Mouse (Mus musculus) heart, embryonic 16.5 days (tissue): ENCODE measurements around the gene Eci1. TPM values are rescaled to one million over a fixed set of nuclear protein-coding genes. Genes with fewer than 3 reads are reported as not detected.

Experiments
- ATAC-seq: fragments of 200-750 bp; cut with Nextera tagmentation; replicated peaks from 2 replicates; pipeline ENCODE4 v1.8.0; 2017; ENCODE audit warnings: moderate number of reproducible peaks; ENCODE audit not compliant: insufficient read depth, low FRiP score; ENCODE audit errors: extremely low read depth
- H3K27ac ChIP-seq: fragments of 300-500 bp; sonication (generic); 2 replicates; pipeline ENCODE4 v1.5.1; 2014; ENCODE audit warnings: mild to moderate bottlenecking, low read length, control low read depth, moderate library complexity
- H3K27me3 ChIP-seq: fragments of 300-500 bp; sonication (generic); 2 replicates; pipeline ENCODE4 v1.6.1; 2014; ENCODE audit warnings: low read length, mixed read lengths; ENCODE audit not compliant: control insufficient read depth, insufficient read depth
- H3K36me3 ChIP-seq: fragments of 300-500 bp; sonication (generic); 2 replicates; pipeline ENCODE4 v1.6.1; 2014; ENCODE audit not compliant: control insufficient read depth, insufficient read depth
- H3K4me1 ChIP-seq: fragments of 300-500 bp; sonication (generic); 2 replicates; pipeline ENCODE4 v1.6.1; 2014; ENCODE audit warnings: low read length, mixed read lengths; ENCODE audit not compliant: control insufficient read depth, insufficient read depth
- H3K4me2 ChIP-seq: fragments of 300-500 bp; sonication (generic); 2 replicates; pipeline ENCODE4 v1.6.1; 2014; ENCODE audit warnings: low read depth, mild to moderate bottlenecking, control low read depth, low read length
- H3K4me3 ChIP-seq: fragments of 300-500 bp; sonication (generic); 2 replicates; pipeline ENCODE4 v1.5.1; 2014; ENCODE audit warnings: mild to moderate bottlenecking, control low read depth, low read length
- H3K9ac ChIP-seq: fragments of 300-500 bp; sonication (generic); 2 replicates; pipeline ENCODE4 v1.6.1; 2014; ENCODE audit warnings: low read length, control low read depth
- H3K9me3 ChIP-seq: fragments of 300-500 bp; sonication (generic); replicated peaks from 2 replicates; pipeline ENCODE4 v1.6.1; 2016; ENCODE audit warnings: low read length; ENCODE audit not compliant: control insufficient read depth
- WGBS: fragments of 180-500 bp; shearing (Covaris S2); extraction: QIAGEN DNeasy Blood & Tissue Kit; methylation state at CpG from one replicate; pipeline ENCODE4 v1.1.7; 2014; 5-methylcytosine and 5-hydroxymethylcytosine counted together
- polyA plus RNA-seq: library from polyadenylated mRNA; unstranded; fragments of >200 nt; fragmentation: Nextera tagmentation; extraction: Ambion mirVana; gene quantifications from 2 replicates; pipeline ENCODE4 v1.2.1, GENCODE M21; 2015

Eci1 gene
- polyA plus RNA-seq, 1 experiment from 2014 or later: 371 TPM

DNA sequence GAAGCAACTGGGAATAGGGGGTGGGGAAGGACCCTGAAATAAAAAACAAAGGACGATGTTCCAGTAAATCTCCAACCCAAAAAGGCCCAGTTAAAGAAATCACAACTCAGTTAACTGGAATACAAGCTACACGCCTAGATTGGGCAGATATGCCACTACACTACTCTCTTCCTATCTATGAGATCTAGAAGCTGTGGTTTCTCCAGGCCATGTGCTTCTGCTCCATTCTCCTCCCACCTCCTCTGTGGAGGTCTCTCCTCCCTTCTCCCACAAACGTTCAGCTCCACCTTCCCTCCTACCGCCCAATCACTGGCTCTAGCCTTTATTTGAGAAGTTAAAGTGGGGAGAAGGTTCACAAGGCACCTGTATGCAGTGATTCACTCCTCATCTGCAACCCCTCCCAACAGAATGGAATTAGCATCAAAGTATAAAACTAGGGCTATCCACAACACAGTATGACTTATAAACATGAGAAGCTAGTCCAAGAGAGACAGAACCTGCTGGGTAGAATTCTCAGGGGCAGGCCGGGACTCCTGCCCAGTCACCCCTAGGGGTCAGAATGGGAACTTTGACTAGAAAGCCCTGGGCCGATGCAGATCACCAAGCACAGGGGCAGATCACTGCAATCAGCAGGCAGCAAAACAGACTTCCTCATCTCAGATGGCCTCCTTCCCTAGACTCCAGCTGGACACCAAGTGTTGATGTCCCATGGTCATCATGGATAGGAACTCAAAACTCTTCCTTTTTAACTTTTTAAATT is 37.1 kb downstream of the Eci1 start:
- no peaks in the 10 kb centered on the region for H3K27me3 ChIP-seq
- H3K27ac ChIP-seq: no peak overlapping the region; the same call in 1 of the 2 replicates
- H3K4me2 ChIP-seq: no peak overlapping the region
- no peaks in the 10 kb centered on the region for H3K36me3 ChIP-seq
- no peaks in the 10 kb centered on the region for H3K9me3 ChIP-seq
- H3K4me3 ChIP-seq: no peak overlapping the region
- no peak overlapping the region for H3K9ac ChIP-seq
- H3K4me1 ChIP-seq: peaks cover 12% of the 10 kb centered on the region
- ATAC-seq: peak; percentile 35
- 49% methylated on average over 6 of the region's 6 CpGs for WGBS

GRCm38 (mm10) chr17:24468636-24469246 is 42.3 kb downstream of the Eci1 start:
- ATAC-seq: no peak
- H3K9me3 ChIP-seq: no peaks in the 10 kb centered on the region
- no peak overlapping the region for H3K4me3 ChIP-seq
- no peak overlapping the region for H3K4me2 ChIP-seq
- H3K4me1 ChIP-seq: peaks cover 17% of the 10 kb centered on the region
- no peak overlapping the region for H3K27ac ChIP-seq
- no peaks in the 10 kb centered on the region for H3K36me3 ChIP-seq
- WGBS: 95% methylated on average over 5 of the region's 5 CpGs
- no peak overlapping the region for H3K9ac ChIP-seq
- no peaks in the 10 kb centered on the region for H3K27me3 ChIP-seq

GRCm38 (mm10) chr17:24469336-24469909 is 43.0 kb downstream of the Eci1 start:
- peak overlapping the region; percentile 89 for H3K4me2 ChIP-seq
- no peaks in the 10 kb centered on the region for H3K27me3 ChIP-seq
- 0 out of 2 replicates have a peak, but pooled peaks have one; percentile 0 for ATAC-seq
- no peaks in the 10 kb centered on the region for H3K9me3 ChIP-seq
- peak overlapping the region; percentile 86 for H3K27ac ChIP-seq
- peaks cover under 1% of the 10 kb centered on the region for H3K36me3 ChIP-seq
- H3K4me1 ChIP-seq: peaks cover 15% of the 10 kb centered on the region
- peak overlapping the region; percentile 85 for H3K4me3 ChIP-seq
- H3K9ac ChIP-seq: peak overlapping the region; percentile 96
- 19% methylated on average over 7 of the region's 7 CpGs for WGBS

DNA sequence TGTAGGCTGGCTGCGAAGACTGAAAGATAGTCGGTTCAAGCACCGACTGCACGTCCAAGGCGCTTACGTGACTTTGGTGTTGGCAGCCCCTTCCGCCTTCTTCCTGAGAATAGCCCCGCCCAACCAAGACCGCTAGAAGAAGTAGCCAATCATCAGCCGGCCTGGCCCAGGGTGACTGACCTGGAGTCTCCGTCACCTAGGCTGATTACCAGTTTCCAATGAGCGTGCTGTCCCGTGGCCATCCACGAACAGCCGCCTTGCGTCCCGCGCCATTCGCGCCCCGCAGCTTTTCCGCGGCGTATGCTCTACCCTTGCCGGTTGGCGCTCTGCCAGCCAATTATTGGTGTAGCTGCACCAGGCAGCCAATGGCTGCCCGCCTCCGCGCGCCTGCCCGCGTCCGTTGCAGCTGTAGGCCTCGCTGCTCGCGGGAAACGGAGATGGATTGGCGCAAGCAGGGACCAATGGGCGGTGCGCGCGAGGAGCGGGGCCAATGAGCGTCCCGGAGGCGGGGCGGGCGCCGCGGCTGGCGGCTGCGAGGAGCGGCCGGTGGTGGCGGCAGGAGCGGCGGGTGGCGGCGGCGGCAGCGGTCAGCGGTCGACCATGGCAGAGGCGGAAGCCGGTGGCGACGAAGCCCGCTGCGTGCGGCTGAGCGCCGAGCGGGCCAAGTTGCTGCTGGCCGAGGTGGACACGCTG is 43.6 kb downstream of the Eci1 start, which contains the start of the genes E4f1 and Pgp:
Gene E4f1, minus strand, starts transcription at position 404 of the 693 bp plus-strand sequence.
Gene Pgp, plus strand, starts transcription at position 483 of the 693 bp plus-strand sequence.
- H3K9ac ChIP-seq: peak within 1 kb of the TSS; percentile 96
- under 1% methylated on average over 75 of the region's 75 CpGs for WGBS
- peaks cover 7% of the 10 kb centered on the region for H3K36me3 ChIP-seq
- peaks cover 15% of the 10 kb centered on the region for H3K4me1 ChIP-seq
- H3K27me3 ChIP-seq: no peaks in the 10 kb centered on the region
- peak within 1 kb of the TSS; percentile 89 for H3K4me2 ChIP-seq
- peak; percentile 96 for ATAC-seq
- H3K9me3 ChIP-seq: no peaks in the 10 kb centered on the region
- peak within 1 kb of the TSS; percentile 86 for H3K27ac ChIP-seq
- peak within 1 kb of the TSS; percentile 85 for H3K4me3 ChIP-seq

- H3K36me3 ChIP-seq: peaks cover 16% of the 10 kb centered on the region
- H3K4me1 ChIP-seq: peaks cover 15% of the 10 kb centered on the region
- H3K4me3 ChIP-seq: peak overlapping the region; percentile 85
- WGBS: under 1% methylated on average over 68 of the region's 68 CpGs
- H3K27me3 ChIP-seq: no peaks in the 10 kb centered on the region
- no peaks in the 10 kb centered on the region for H3K9me3 ChIP-seq
- peak overlapping the region; percentile 89 for H3K4me2 ChIP-seq
- peak overlapping the region; percentile 96 for H3K9ac ChIP-seq
- peak overlapping the region; percentile 84 for H3K27ac ChIP-seq
- ATAC-seq: peak; percentile 29
These were observed 44.5 kb downstream of the Eci1 start for GRCm38 (mm10) chr17:24470701-24471527.

DNA sequence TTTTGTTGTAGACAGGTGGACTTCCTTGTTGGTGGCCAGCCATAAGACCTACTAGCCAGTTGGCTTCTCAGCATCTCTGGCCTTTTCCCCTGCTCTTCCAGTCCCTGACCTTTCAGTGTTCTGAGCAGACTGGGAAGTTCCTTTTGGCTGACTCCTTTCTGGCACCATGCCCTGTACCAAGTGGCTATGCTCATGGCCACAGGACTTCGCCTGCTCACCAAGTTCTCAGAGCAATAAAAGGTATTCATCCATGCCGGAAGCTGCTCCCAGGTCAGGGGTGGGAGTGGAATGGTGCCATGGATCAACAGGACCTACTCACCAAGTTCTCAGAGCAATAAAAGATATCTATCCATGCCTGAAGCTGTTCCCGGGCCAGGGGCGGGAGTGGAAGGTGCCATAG is 46.1 kb downstream of the Eci1 start:
- 0 out of 2 replicates have a peak overlapping the region, but pooled peaks have one; percentile 7 for H3K27ac ChIP-seq
- peaks cover 15% of the 10 kb centered on the region for H3K4me1 ChIP-seq

DNA sequence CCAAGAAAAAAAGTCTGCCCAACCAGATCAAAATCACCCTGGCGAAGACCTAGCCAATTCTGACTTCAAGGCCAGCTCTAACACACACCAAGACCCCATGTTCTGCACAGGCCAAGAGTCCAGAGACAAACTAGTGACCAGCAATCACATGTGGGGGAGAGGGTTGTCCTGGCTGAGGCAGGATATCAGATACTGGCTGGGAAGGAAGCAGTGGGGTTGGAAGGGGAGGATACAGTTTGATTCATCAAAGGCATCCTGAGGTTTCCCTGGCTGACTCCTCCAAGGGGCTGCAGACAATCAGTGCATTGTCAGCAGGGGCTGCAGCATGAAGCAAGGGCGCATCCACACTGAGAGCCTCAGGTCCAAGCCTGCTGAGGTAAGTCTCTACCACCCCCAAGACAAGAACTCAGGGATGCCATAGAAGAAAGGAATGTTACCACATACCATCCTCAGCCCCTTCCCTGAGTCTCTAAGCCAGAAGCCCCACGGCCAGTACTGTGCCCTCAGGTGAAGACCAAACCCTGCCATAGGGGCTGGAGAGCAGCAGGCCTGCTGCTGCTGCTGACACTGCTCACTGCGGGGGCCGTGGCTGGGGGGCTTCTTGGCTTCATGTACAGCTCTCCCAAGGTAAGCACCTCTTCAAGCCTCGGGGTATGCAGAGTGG is 47.3 kb downstream of the Eci1 start, which contains the start of gene Bricd5:
Gene Bricd5, plus strand, starts transcription at position 273 of the 664 bp plus-strand sequence.
- peaks cover 22% of the 10 kb centered on the region for H3K4me1 ChIP-seq
- H3K4me3 ChIP-seq: no peak within 1 kb of the TSS; the same call in 1 of the 2 replicates
- H3K4me2 ChIP-seq: peak within 1 kb of the TSS; percentile 89
- H3K27me3 ChIP-seq: no peaks in the 10 kb centered on the region
- no peak within 1 kb of the TSS for H3K9ac ChIP-seq
- H3K36me3 ChIP-seq: peaks cover 28% of the 10 kb centered on the region
- no peak within 1 kb of the TSS for H3K27ac ChIP-seq
- ATAC-seq: no peak
- 62% methylated on average over 6 of the region's 6 CpGs for WGBS
- no peaks in the 10 kb centered on the region for H3K9me3 ChIP-seq

More for the DNA sequence above, 46.1 kb downstream of the Eci1 start:
- H3K4me3 ChIP-seq: peak overlapping the region; percentile 85
- peak overlapping the region; percentile 96 for H3K9ac ChIP-seq
- no peaks in the 10 kb centered on the region for H3K9me3 ChIP-seq
- no peaks in the 10 kb centered on the region for H3K27me3 ChIP-seq
- peaks cover 28% of the 10 kb centered on the region for H3K36me3 ChIP-seq
- WGBS: 59% methylated on average over 4 of the region's 4 CpGs
- ATAC-seq: no peak
- H3K4me2 ChIP-seq: peak overlapping the region; percentile 89

- no peaks in the 10 kb centered on the region for H3K27me3 ChIP-seq
- peaks cover 22% of the 10 kb centered on the region for H3K4me1 ChIP-seq
- H3K9ac ChIP-seq: no peak overlapping the region
- H3K36me3 ChIP-seq: peaks cover 28% of the 10 kb centered on the region
- 80% methylated on average over 5 of the region's 5 CpGs for WGBS
- H3K4me2 ChIP-seq: no peak overlapping the region
- H3K9me3 ChIP-seq: no peaks in the 10 kb centered on the region
- H3K4me3 ChIP-seq: no peak overlapping the region
- no peak overlapping the region for H3K27ac ChIP-seq
- ATAC-seq: no peak
These were observed 48.1 kb downstream of the Eci1 start for GRCm38 (mm10) chr17:24474557-24474956.
